Mouse (Mus musculus): ENCODE measurements around the gene Oser1. TPM values are rescaled to one million over a fixed set of nuclear protein-coding genes. Genes with fewer than 3 reads are reported as not detected.
A peak's percentile ranks its signal among the peaks of the same experiment; 100 is the strongest.

Oser1 gene
- polyA plus RNA-seq (2015; fragmentation: Nextera tagmentation; extraction: Ambion mirVana), result 93.6 and 94.0 TPM in 2 replicates

- Histone ChIP-seq H3K9me3 (no peaks in the 10 kb centered on the region), H3K4me3 (no peak within 1 kb of the TSS), H3K4me2 (no peak within 1 kb of the TSS), H3K27ac (no peak within 1 kb of the TSS), H3K4me1 (peaks cover 11% of the 10 kb centered on the region), H3K27me3 (no peaks in the 10 kb centered on the region), H3K9ac (no peak within 1 kb of the TSS), H3K36me3 (no peaks in the 10 kb centered on the region)
- 81% methylated on average over 6 of the region's 6 CpGs for WGBS
- no peak for ATAC-seq (ENCODE audit: insufficient number of reproducible peaks, low FRiP score, low TSS enrichment, low read depth)
Observed at GRCm38 (mm10) chr2:163424597-163424996, at the start of gene Oser1. TSS of gene Oser1 (minus strand) at chr2:163424697.

- peak; percentile 88 for ATAC-seq (ENCODE audit: insufficient number of reproducible peaks, low FRiP score, low TSS enrichment, low read depth)
- Histone ChIP-seq H3K27ac (peak within 1 kb of the TSS; percentile 71; the same call in 1 of the 2 replicates), H3K9me3 (no peaks in the 10 kb centered on the region), H3K36me3 (peaks cover 24% of the 10 kb centered on the region), H3K9ac (peak within 1 kb of the TSS; percentile 78), H3K4me2 (peak within 1 kb of the TSS; percentile 81), H3K27me3 (no peaks in the 10 kb centered on the region), H3K4me1 (peaks cover 15% of the 10 kb centered on the region), H3K4me3 (peak within 1 kb of the TSS; percentile 82)
- under 1% methylated on average over 30 of the region's 30 CpGs for WGBS
Observed at GRCm38 (mm10) chr2:163472466-163472851, 48.0 kb upstream of the Oser1 start, which contains the start of gene Fitm2. TSS of gene Fitm2 (minus strand) at chr2:163472629.

- peak overlapping the region; percentile 71; the same call in 1 of the 2 replicates for H3K27ac ChIP-seq
- ATAC-seq (ENCODE audit: insufficient number of reproducible peaks, low FRiP score, low TSS enrichment, low read depth), result peak; percentile 61
- H3K4me2 ChIP-seq, result peak overlapping the region; percentile 81
- WGBS, result 4% methylated on average over 36 of the region's 36 CpGs
- no peaks in the 10 kb centered on the region for H3K27me3 ChIP-seq
- H3K9me3 ChIP-seq, result no peaks in the 10 kb centered on the region
- peaks cover 15% of the 10 kb centered on the region for H3K4me1 ChIP-seq
- H3K36me3 ChIP-seq, result peaks cover 28% of the 10 kb centered on the region
- H3K4me3 ChIP-seq, result peak overlapping the region; percentile 82
- peak overlapping the region; percentile 78 for H3K9ac ChIP-seq
Observed at GRCm38 (mm10) chr2:163471710-163472465, 47.4 kb upstream of the Oser1 start.

- no peak for ATAC-seq (ENCODE audit: insufficient number of reproducible peaks, low FRiP score, low TSS enrichment, low read depth)
- Histone ChIP-seq H3K27me3 (no peaks in the 10 kb centered on the region), H3K4me1 (peaks cover 15% of the 10 kb centered on the region), H3K36me3 (peaks cover 31% of the 10 kb centered on the region), H3K9ac (no peak overlapping the region), H3K4me3 (peak overlapping the region; percentile 82), H3K9me3 (no peaks in the 10 kb centered on the region), H3K4me2 (peak overlapping the region; percentile 81; the same call in 1 of the 2 replicates), H3K27ac (no peak overlapping the region)
- 72% methylated on average over 3 of the region's 3 CpGs for WGBS
Observed at GRCm38 (mm10) chr2:163471136-163471535, 46.6 kb upstream of the Oser1 start.

GRCm38 (mm10) chr2:163469711-163470110 is 45.2 kb upstream of the Oser1 start:
- Histone ChIP-seq H3K27me3 (no peaks in the 10 kb centered on the region), H3K9ac (no peak overlapping the region), H3K36me3 (peaks cover 36% of the 10 kb centered on the region), H3K27ac (no peak overlapping the region), H3K4me3 (no peak overlapping the region), H3K9me3 (no peaks in the 10 kb centered on the region), H3K4me2 (no peak overlapping the region), H3K4me1 (peaks cover 15% of the 10 kb centered on the region)
- ATAC-seq (ENCODE audit: insufficient number of reproducible peaks, low FRiP score, low TSS enrichment, low read depth), result no peak
- 93% methylated on average over 15 of the region's 15 CpGs for WGBS

GRCm38 (mm10) chr2:163468866-163469265 is 44.4 kb upstream of the Oser1 start:
- Histone ChIP-seq H3K36me3 (peaks cover 36% of the 10 kb centered on the region), H3K27me3 (no peaks in the 10 kb centered on the region), H3K27ac (no peak overlapping the region), H3K4me2 (no peak overlapping the region), H3K4me1 (peaks cover 15% of the 10 kb centered on the region), H3K9ac (no peak overlapping the region), H3K9me3 (no peaks in the 10 kb centered on the region), H3K4me3 (no peak overlapping the region)
- no peak for ATAC-seq (ENCODE audit: insufficient number of reproducible peaks, low FRiP score, low TSS enrichment, low read depth)
- WGBS, result 87% methylated on average over 6 of the region's 6 CpGs

GRCm38 (mm10) chr2:163467585-163467984 is 43.1 kb upstream of the Oser1 start:
- WGBS, result 91% methylated on average over 6 of the region's 6 CpGs
- H3K9ac ChIP-seq, result no peak overlapping the region

GRCm38 (mm10) chr2:163466771-163467170 is 42.3 kb upstream of the Oser1 start:
- H3K4me3 ChIP-seq, result no peak overlapping the region
- H3K4me2 ChIP-seq, result no peak overlapping the region
- no peak overlapping the region for H3K27ac ChIP-seq
- H3K9ac ChIP-seq, result no peak overlapping the region
- H3K36me3 ChIP-seq, result peaks cover 36% of the 10 kb centered on the region
- peaks cover 9% of the 10 kb centered on the region for H3K4me1 ChIP-seq
- WGBS, result 62% methylated on average over 8 of the region's 8 CpGs
- ATAC-seq (ENCODE audit: insufficient number of reproducible peaks, low FRiP score, low TSS enrichment, low read depth), result no peak
- H3K9me3 ChIP-seq, result no peaks in the 10 kb centered on the region
- H3K27me3 ChIP-seq, result no peaks in the 10 kb centered on the region

More at GRCm38 (mm10) chr2:163467585-163467984, 43.1 kb upstream of the Oser1 start:
- ATAC-seq (ENCODE audit: insufficient number of reproducible peaks, low FRiP score, low TSS enrichment, low read depth), result no peak
- Histone ChIP-seq H3K4me1 (peaks cover 11% of the 10 kb centered on the region), H3K27me3 (no peaks in the 10 kb centered on the region), H3K9me3 (no peaks in the 10 kb centered on the region), H3K4me3 (no peak overlapping the region), H3K4me2 (no peak overlapping the region), H3K27ac (no peak overlapping the region), H3K36me3 (peaks cover 36% of the 10 kb centered on the region)

GRCm38 (mm10) chr2:163464562-163464961 is 40.1 kb upstream of the Oser1 start:
- H3K27me3 ChIP-seq, result 0 out of 2 replicates have a peak, but pooled peaks cover 3% of the 10 kb centered on the region
- no peak for ATAC-seq (ENCODE audit: insufficient number of reproducible peaks, low FRiP score, low TSS enrichment, low read depth)

GRCm38 (mm10) chr2:163463998-163464397 is 39.5 kb upstream of the Oser1 start:
- WGBS, result 66% methylated on average over 4 of the region's 4 CpGs
- Histone ChIP-seq H3K9ac (no peak overlapping the region), H3K36me3 (peaks cover 27% of the 10 kb centered on the region), H3K9me3 (no peaks in the 10 kb centered on the region), H3K27me3 (peaks cover 9% of the 10 kb centered on the region), H3K4me1 (no peaks in the 10 kb centered on the region), H3K27ac (no peak overlapping the region), H3K4me3 (no peak overlapping the region), H3K4me2 (no peak overlapping the region)
- no peak for ATAC-seq (ENCODE audit: insufficient number of reproducible peaks, low FRiP score, low TSS enrichment, low read depth)

More at GRCm38 (mm10) chr2:163464562-163464961, 40.1 kb upstream of the Oser1 start:
- H3K4me1 ChIP-seq, result no peaks in the 10 kb centered on the region
- peaks cover 33% of the 10 kb centered on the region for H3K36me3 ChIP-seq
- no peak overlapping the region for H3K9ac ChIP-seq
- 63% methylated on average over 6 of the region's 6 CpGs for WGBS
- H3K9me3 ChIP-seq, result no peaks in the 10 kb centered on the region
- no peak overlapping the region for H3K27ac ChIP-seq
- H3K4me2 ChIP-seq, result no peak overlapping the region
- no peak overlapping the region for H3K4me3 ChIP-seq

- Histone ChIP-seq H3K27ac (no peak overlapping the region), H3K4me2 (no peak overlapping the region), H3K9me3 (no peaks in the 10 kb centered on the region), H3K36me3 (peaks cover 20% of the 10 kb centered on the region), H3K4me1 (no peaks in the 10 kb centered on the region), H3K27me3 (peaks cover 16% of the 10 kb centered on the region), H3K4me3 (no peak overlapping the region), H3K9ac (no peak overlapping the region)
- WGBS, result 53% methylated on average over 10 of the region's 10 CpGs
- no peak for ATAC-seq (ENCODE audit: insufficient number of reproducible peaks, low FRiP score, low TSS enrichment, low read depth)
Observed at GRCm38 (mm10) chr2:163463251-163463769, 38.8 kb upstream of the Oser1 start.

- no peaks in the 10 kb centered on the region for H3K9me3 ChIP-seq
- H3K27me3 ChIP-seq, result peaks cover 21% of the 10 kb centered on the region
- H3K9ac ChIP-seq, result no peak overlapping the region
- no peak overlapping the region for H3K27ac ChIP-seq
- H3K4me2 ChIP-seq, result no peak overlapping the region
- no peak for ATAC-seq (ENCODE audit: insufficient number of reproducible peaks, low FRiP score, low TSS enrichment, low read depth)
- no peak overlapping the region for H3K4me3 ChIP-seq
- WGBS, result 73% methylated on average over 11 of the region's 11 CpGs
- no peaks in the 10 kb centered on the region for H3K4me1 ChIP-seq
- H3K36me3 ChIP-seq, result peaks cover 15% of the 10 kb centered on the region; the same call in 1 of the 2 replicates
Observed at GRCm38 (mm10) chr2:163462801-163463200, 38.3 kb upstream of the Oser1 start.
